20 mouse cellular contexts compared by ENCODE assay signal in genomic region chr2:60802828-60803227, GRCm38 (mm10).
DNase-seq lines count a peak whose midpoint lies in the region; ATAC-seq and TF ChIP-seq lines count a peak whose summit lies in the region.
"Had no signal": no experiment of that assay in that cellular context is flagged by ENCODE, and none has a peak within 500 bp of the region (broad histone marks: within the 10 kb centered on the region; RNA-seq: fewer than 3 reads in every experiment).

No protein-coding gene starts in this region.

- no peak for TF ChIP-seq CTCF in liver, embryonic 14.5 days (IDR thresholded peaks at IDR 0.05; ENCODE audit: low read depth)

- no peak for ATAC-seq in embryonic facial prominence, embryonic 11.5 days (replicated peaks; ENCODE audit: insufficient number of reproducible peaks, low FRiP score, low TSS enrichment, low read depth)
- ATAC-seq in liver, embryonic 14.5 days (ENCODE audit: insufficient read depth), result peak; percentile 60; the same call in 1 of the 2 replicates
- ATAC-seq: intestine, embryonic 15.5 days had no signal

- no peak for TF ChIP-seq EP300 in liver, embryonic 14.5 days (IDR thresholded peaks at IDR 0.05; ENCODE audit: low read depth)

- no peak overlapping the region for H3K4me2 ChIP-seq in embryonic facial prominence, embryonic 11.5 days (ENCODE audit: low read depth, low read length)
- H3K4me2 ChIP-seq in liver, embryonic 14.5 days (ENCODE audit: low read depth), result peak overlapping the region; percentile 15; the same call in 1 of the 2 replicates
- H3K4me2 ChIP-seq: hindbrain, embryonic 13.5 days; intestine, embryonic 15.5 days; neural tube, embryonic 15.5 days had no signal

- H3K27me3 ChIP-seq in embryonic facial prominence, embryonic 11.5 days (ENCODE audit: control insufficient read depth, insufficient read depth, low read length), result no peaks in the 10 kb centered on the region
- H3K27me3 ChIP-seq in liver, embryonic 14.5 days (ENCODE audit: control insufficient read depth, insufficient read depth, low read length), result no peaks in the 10 kb centered on the region
- H3K27me3 ChIP-seq: intestine, embryonic 15.5 days; neural tube, embryonic 15.5 days had no signal

- no peak overlapping the region for H3K4me3 ChIP-seq in embryonic facial prominence, embryonic 11.5 days (ENCODE audit: low read depth, low read length)
- no peak overlapping the region for H3K4me3 ChIP-seq in liver, embryonic 14.5 days (ENCODE audit: insufficient read depth in 1 of 2, low read depth in 2 of 2, low read length in 2 of 2)
- H3K4me3 ChIP-seq: forebrain, embryonic 12.5 days; hindbrain, embryonic 13.5 days; intestine, embryonic 15.5 days; midbrain, embryonic 15.5 days; myocyte; neural tube, embryonic 15.5 days had no signal

- H3K27ac ChIP-seq in embryonic facial prominence, embryonic 11.5 days (replicated peaks; ENCODE audit: low read depth, low read length), result no peak overlapping the region
- H3K27ac ChIP-seq in liver, embryonic 14.5 days, result no peak overlapping the region
- H3K27ac ChIP-seq: forebrain, embryonic 12.5 days; hindbrain, embryonic 13.5 days; intestine, embryonic 15.5 days; kidney, postnatal 0 days; neural tube, embryonic 15.5 days had no signal

- H3K4me1 ChIP-seq in embryonic facial prominence, embryonic 11.5 days (ENCODE audit: control insufficient read depth, insufficient read depth, low read length), result peaks cover 6% of the 10 kb centered on the region
- H3K4me1 ChIP-seq in liver, embryonic 14.5 days (replicated peaks; ENCODE audit: control insufficient read depth in 2 of 2, insufficient read depth in 2 of 2, low read length in 1 of 2), result peaks cover 0 to 12% of the 10 kb centered on the region in 2 experiments; a peak in 2 of 4 replicates

- peak; percentile 58 for DNase-seq in embryo, embryonic 10 days (ENCODE audit: low spot score)
- DNase-seq in embryo, embryonic 11 days, result no peak
- DNase-seq in CD4-positive, CD25-positive, alpha-beta regulatory T cell, adult 2 months (ENCODE audit: low read depth, low spot score), result peak; percentile 26
- peak; percentile 50 for DNase-seq in embryonic facial prominence, embryonic 11.5 days (ENCODE audit: low spot score)
- peak; percentile 17 to 24 (median 19) for DNase-seq in liver, embryonic 14.5 days (ENCODE audit: low read depth in 3 of 3, low spot score in 3 of 3)
- no peak for DNase-seq in frontal cortex, postnatal 10 days (ENCODE audit: low spot score in 2 of 2)
- DNase-seq in cerebellum, adult 11-12 months, result no peak
- DNase-seq in kidney, adult 11 months, result no peak
- DNase-seq: gastrocnemius, postnatal 25 days; layer of hippocampus, postnatal 36 days; right cerebral cortex, postnatal 25 days; thymus, adult 18-20 months had no signal

- H3K36me3 ChIP-seq in embryonic facial prominence, embryonic 11.5 days (replicated peaks; ENCODE audit: control insufficient read depth, insufficient read depth, low read depth, low read length), result no peaks in the 10 kb centered on the region
- no peaks in the 10 kb centered on the region for H3K36me3 ChIP-seq in liver, embryonic 14.5 days (replicated peaks; ENCODE audit: control insufficient read depth, insufficient read depth, low read depth)
- H3K36me3 ChIP-seq: forebrain, embryonic 12.5 days; hindbrain, embryonic 13.5 days; intestine, embryonic 15.5 days; midbrain, embryonic 15.5 days; neural tube, embryonic 15.5 days had no signal

- no peaks in the 10 kb centered on the region for H3K9me3 ChIP-seq in embryonic facial prominence, embryonic 11.5 days (replicated peaks; ENCODE audit: control insufficient read depth, low read length)
- H3K9me3 ChIP-seq in liver, embryonic 14.5 days (ENCODE audit: control insufficient read depth, low read length), result no peaks in the 10 kb centered on the region
- H3K9me3 ChIP-seq: forebrain, embryonic 12.5 days; G1E; hindbrain, embryonic 13.5 days; intestine, embryonic 15.5 days; midbrain, embryonic 15.5 days; neural tube, embryonic 15.5 days had no signal

- 23% methylated on average over 8 of the region's 8 CpGs for WGBS in embryonic facial prominence, embryonic 11.5 days
- 64% methylated on average over 8 of the region's 8 CpGs for WGBS in liver, embryonic 14.5 days (ENCODE audit: insufficient replicate concordance)

- H3K9ac ChIP-seq in embryonic facial prominence, embryonic 11.5 days (replicated peaks; ENCODE audit: low read length), result no peak overlapping the region
- H3K9ac ChIP-seq in liver, embryonic 14.5 days (replicated peaks), result no peak overlapping the region
- H3K9ac ChIP-seq: forebrain, embryonic 12.5 days; hindbrain, embryonic 13.5 days; intestine, embryonic 15.5 days; midbrain, embryonic 15.5 days; neural tube, embryonic 15.5 days had no signal

Comparison
In these comparisons a context has a peak if more than half of its experiments do, and no peak if none do; other contexts are left out.
1. DNase-seq: peak in embryo, embryonic 10 days (single experiment), CD4-positive, CD25-positive, alpha-beta regulatory T cell, adult 2 months (single experiment), embryonic facial prominence, embryonic 11.5 days (single experiment) and liver, embryonic 14.5 days (3 of 3); none in embryo, embryonic 11 days (single experiment), frontal cortex, postnatal 10 days (0 of 2), cerebellum, adult 11-12 months (single experiment) and kidney, adult 11 months (single experiment).